Mouse (Mus musculus): ENCODE measurements around the gene Ltbp1. TPM values are rescaled to one million over a fixed set of nuclear protein-coding genes. Genes with fewer than 3 reads are reported as not detected.
A peak's percentile ranks its signal among the peaks of the same experiment; 100 is the strongest.

The Ltbp1 gene
- total RNA-seq, 2 experiments from 2014 or later, result 5.0 to 5.1 TPM

DNA sequence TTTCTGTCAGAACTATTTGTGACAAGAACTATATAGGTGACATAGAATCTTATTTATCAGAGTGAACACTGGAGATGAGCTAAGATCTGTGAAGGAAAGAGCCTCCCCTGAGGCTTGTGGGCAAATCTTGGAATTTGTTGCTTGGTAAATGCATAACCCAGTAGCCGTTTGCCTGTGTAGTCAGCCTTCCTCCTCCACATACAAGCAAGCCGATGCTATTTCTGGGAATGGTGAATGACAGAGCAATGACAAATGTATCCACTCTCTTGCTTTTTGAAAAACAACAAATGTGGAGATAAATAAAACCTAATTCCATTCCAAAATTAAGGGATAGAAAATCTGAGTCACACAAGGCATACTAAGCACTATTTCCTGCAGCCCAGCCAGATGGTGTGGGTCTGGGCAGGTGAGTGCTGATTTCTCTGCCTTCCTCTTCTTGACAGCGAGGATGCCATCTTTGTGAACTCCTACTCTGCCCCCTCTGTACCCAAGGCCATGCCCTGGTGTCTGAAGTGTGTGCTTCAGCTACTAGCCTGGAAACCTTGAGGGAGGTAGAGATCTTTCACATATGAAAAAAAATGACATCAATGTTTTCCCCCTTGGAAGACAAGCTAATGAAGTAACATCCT, 163.3 kb downstream of the Ltbp1 start:
- peak in 1 of 2 experiments; percentile 33 for DNase-seq (ENCODE audit: low spot score in 2 of 2)

DNA sequence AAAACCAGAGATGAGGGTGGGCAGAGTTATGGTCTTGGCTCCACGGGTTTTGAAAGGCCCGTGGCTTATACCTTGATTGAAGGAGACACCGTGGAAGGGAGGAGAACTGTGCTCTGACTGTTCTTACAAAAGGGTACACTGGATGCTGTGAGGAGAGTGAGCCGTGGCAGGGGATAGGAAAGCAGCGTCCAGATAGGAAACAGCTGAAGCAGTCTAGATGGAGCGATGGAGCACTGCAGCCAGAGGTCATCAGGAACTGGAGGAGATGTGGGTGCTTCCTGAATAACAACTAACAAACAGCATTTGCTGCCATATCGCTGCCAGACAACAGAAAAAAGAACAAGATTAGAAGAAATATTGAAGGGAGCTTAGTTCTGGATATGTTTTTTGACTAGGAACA, 166.3 kb downstream of the Ltbp1 start:
- DNase-seq (ENCODE audit: low spot score in 2 of 2), result no peak

DNA sequence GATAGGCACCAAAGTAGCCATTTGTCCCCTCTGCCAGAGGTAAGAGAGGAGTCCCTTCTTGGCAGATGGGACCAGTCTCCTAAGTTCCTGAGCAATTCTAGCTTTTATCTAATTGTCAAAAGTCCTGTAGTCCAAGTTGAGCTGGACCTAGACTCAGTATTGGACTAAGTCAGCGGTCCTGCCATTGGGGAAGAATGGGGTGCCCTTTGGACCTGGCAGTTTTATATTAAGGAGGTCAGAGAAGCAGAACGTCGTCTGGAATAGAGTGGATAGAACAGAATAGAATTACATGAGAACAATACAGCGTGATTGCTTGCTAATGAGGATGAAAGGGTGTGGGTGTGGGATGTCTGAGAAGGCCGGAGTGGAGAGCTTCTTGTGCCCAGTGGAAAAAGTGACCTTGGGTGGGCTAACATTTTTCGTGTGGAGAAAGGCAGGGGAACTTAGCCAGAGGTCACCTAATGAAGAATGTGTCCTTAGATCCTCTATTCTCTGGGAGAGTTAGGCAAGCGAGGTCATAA, 167.4 kb downstream of the Ltbp1 start:
- no peak for DNase-seq (ENCODE audit: low spot score in 2 of 2)

DNA sequence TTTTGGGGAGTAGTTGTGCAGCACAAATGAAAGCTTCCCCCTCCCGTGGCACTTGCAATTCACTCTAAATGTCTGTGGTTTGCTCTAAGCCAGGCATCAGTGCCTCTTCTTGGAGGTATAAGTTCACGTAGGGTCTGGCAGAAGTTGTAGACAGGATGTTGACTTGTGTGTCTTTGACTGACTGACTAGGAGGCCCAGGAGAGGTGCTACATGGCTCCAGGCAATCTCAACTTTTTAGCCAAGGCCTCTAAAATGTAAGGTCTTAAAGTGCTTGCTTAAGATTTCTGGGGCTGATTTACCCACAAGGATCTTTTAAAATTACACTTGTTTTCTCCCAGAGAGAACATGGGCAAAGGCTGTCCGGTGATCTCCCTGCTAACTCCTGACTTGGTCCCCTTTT, 169.1 kb downstream of the Ltbp1 start:
- DNase-seq (ENCODE audit: low spot score in 2 of 2), result no peak

DNA sequence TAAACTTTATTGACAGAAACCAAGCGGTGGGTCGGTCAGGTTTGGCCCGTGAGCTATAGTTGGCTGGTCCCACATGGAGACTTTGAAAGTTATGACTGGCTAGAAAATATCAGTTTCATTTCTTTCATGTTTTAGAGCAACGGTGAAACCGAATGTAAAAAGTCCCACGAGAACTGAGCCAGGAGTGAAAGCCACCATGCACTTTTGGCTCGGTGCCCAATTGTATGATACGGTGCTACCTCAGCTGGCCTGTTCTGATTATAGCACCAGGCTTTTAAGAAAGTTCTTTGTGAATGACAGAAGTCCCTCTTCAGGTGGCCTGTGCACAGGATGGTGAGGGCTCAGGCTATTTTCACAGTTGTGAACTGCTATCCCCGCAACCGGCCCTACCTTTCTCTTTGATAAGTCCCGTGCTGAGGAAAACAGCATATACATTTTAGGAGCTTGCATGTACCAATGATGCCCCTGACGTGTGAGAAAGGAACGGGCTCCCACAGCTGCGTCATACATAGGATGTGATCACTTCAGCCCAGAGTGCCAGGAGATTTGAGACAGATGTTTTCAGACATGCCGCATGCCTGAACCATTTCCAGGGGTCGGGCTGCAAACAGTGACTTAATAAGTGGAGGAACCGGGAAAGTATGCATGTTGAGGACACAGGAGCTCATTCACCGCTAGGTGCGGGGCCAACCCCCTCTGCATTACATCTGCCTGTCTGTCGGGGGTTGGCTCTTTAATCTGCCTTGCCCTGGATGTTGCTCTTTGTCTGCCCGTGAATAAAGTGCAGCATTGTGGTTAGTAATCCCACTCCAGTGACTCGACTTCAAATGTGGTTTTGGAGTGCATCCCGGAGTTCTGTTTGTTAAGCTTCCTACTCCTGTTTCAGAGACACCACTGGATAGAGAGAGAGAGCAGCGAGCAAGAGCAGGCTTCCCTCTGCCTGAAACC, 172.8 kb downstream of the Ltbp1 start:
- peak in 1 of 2 experiments; percentile 20 for DNase-seq (ENCODE audit: low spot score in 2 of 2)

DNA sequence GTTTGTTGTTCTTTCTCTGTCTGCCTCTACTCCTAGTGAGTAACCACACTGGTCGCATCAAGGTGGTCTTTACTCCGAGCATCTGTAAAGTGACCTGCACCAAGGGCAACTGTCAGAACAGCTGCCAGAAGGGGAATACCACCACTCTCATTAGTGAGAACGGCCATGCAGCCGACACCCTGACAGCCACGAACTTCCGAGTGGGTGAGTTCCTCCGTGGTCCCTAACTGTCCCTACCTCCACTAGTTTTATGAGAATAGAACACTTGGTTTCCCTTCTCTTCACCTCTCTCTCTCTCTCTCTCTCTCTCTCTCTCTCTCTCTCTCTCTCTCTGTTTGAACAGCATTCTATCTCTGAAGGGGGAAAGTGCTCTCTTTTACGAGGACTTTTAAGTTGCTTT, 173.6 kb downstream of the Ltbp1 start:
- DNase-seq (ENCODE audit: low spot score in 2 of 2), result no peak

DNA sequence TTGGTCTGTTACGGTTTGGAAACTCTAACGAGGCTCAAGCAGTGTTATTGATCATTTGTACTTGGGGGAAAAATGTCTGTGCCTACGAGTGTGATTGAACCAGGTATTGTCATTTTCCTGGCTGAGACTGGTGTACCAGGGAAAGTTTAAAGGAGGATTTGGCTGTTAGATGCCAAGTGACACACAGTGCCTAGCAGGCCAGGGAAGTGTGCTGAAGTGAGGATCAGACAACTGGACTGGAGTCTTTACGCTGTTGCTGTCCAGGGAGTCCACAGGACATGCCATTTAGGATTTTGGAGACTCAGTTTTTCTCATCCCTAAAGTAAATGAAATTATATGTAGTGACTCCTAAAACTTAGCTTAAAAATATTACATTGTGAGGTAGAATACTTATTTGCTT, 174.9 kb downstream of the Ltbp1 start:
- no peak for DNase-seq (ENCODE audit: low spot score in 2 of 2)

DNA sequence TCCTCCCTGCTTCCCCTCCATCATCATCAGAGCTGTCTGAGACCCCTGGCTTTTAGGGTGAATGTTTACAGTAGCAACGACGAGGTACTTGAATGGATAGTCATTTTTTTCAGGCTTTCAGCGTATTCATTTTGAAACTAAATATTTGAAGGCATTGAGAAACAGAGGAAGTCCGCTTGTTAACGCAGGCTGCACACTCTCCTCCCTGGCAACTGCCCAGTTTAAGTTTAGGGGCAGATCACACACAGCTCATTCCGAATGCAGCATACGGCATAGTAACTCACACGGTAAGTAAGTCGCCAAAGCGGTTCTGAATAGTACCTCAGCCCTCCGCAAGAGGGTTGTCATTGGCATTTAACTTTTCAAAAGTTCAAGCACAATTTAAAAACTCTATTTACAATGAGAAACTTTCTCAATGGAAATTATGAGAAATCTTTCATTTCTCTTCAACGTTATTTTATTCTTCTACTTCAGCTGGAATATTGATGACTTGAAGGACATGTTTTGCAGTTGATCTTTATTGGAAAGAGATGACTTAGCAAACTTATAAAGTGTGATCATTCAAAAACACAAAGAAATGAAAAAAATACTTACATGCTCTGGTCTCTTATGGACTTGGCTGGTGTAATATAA, 175.7 kb downstream of the Ltbp1 start:
- DNase-seq (ENCODE audit: low spot score in 2 of 2), result no peak

DNA sequence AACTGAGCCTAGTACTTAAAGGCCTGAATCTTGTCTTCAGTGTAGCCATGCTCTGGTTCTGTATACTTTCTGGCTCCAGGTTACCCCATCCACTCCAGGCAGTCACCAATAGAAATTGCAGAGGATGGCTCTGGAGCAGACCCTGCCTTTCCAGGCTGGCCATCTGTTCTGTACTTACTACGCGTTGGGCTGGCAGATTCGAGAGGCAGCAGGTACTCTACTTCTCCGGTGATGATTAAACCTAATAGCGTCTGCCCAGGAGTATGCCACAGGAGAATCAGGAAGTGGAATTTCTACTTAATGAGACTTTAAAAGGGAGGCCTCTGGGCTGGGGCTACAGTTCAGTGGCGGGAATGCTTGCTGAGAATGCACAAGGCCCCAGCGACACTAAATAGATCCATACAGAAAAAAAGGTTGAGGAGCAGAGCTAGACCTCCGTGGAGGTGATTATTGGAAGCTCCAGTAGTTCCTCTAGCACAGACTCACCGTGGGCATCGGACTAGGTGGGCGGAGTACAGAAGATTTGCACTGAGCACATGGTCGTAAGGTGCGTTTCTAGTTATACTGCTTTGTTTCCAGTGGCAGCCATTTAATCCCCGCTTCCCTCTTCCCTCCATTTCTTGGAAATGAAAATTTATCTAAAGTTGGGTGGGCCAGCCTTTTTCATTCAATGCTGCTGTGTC, 177.1 kb downstream of the Ltbp1 start:
- no peak for DNase-seq (ENCODE audit: low spot score in 2 of 2)

DNA sequence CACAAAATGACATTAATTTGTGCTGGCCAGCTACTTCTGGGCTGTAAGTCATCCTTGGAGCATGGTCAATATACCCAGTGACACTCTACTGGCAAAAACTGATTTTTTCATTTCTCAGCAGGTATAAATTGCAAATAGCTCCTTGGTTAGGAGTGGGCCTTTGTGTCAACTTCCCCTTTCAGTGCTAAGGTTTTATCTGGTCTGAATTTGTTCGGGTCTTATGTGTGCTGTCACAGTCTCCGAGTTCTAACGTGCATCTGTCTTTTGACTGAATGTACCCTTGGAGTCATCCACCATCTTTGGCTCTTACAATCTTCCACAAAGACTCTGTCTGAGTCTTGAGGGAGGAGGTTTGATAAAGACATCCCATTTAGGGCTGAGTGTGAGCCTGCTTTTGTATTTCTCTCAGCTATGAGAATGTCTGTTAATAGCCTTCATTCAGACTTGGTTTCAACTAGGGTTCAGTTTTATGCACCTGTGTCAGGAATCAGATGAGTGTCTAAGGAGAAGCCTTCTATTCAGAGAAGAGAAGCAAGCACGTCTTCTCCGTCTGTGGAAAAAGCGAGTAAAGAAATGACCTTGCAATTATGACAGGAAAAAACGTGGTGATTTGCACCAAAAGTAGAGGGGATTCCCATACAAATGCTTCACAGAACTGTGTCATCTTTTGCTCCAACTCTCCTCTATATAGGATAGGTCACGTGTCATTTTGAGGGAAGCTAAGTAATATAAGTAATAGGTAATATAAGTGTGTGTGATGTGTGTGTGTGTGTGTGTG, 181.6 kb downstream of the Ltbp1 start:
- no peak for DNase-seq (ENCODE audit: low spot score in 2 of 2)

DNA sequence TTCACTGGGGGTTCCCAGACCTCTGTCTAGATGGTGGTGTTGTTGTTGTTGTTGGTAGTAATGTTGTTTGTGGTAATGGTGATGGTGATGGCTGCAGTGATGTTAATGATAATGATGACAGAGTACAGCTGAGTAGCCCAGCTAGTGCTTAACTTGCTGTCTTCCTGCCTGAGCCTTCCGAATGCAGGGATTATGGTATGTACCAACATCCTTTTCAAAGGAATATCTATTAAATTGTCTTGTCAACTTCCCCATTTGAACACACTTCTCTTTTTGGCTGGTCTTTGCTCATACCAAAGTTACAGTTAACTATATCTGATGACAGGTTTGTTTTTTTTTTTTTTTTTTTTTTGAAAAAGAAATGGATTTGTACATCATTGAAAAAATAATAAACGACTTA, 191.6 kb downstream of the Ltbp1 start:
- DNase-seq (ENCODE audit: low spot score in 2 of 2), result no peak

DNA sequence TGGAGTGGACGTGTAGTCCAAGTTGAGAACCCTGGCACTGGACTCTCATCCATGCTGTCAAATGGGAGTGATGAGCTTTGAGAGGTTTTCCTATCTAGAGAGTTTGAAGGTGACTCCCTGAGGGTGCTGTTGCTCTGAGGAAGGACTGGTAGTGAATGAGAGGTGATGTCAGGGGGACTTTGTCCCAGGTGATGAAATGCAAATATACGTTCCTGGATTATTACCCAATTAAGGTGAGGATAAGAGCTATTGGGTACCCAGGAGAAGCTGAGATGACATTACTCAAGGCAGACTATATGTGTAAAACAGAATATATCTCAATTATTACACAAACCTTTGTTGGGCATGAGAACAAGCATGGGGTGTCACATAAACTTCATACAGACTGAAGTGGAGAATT, 193.4 kb downstream of the Ltbp1 start:
- DNase-seq (ENCODE audit: low spot score in 2 of 2), result no peak

DNA sequence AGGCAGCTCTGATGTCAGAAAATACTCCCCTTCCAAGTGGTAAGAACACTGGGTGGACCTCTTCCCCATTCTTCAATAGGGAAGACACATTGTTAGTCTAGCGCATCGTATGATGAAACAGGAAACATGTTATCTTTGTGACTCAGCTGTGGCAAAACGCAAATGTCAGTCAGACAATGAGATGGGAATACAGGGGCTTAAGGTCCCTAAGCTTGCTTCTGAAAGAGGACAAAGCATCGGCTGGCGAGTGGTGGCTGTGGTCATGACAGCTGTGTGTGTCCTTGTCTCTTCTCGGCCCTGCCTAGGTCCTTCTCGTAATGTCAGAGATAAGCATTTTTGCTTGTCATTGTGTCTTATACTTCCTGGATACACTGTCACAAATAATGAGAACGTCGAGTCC, 194.3 kb downstream of the Ltbp1 start:
- DNase-seq (ENCODE audit: low spot score in 2 of 2), result no peak

DNA sequence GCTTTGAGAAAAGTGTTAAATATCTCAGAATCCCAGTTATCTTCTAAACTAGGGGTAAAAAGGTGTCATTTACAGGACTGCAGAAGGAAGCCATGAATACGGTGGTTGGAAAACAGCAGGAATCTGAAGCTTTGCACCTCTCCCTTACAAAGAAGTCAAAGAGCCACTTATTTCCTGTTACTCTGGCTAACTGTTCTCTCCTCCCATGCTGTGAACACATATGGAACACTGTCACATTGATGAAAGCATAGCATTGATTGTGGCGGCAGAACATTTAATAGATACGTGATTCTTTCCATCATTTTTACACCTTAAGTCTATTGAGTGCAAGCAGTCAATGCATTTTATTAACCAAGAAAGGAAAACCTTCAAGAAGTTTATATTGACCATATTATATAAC, 196.9 kb downstream of the Ltbp1 start:
- no peak for DNase-seq (ENCODE audit: low spot score in 2 of 2)

DNA sequence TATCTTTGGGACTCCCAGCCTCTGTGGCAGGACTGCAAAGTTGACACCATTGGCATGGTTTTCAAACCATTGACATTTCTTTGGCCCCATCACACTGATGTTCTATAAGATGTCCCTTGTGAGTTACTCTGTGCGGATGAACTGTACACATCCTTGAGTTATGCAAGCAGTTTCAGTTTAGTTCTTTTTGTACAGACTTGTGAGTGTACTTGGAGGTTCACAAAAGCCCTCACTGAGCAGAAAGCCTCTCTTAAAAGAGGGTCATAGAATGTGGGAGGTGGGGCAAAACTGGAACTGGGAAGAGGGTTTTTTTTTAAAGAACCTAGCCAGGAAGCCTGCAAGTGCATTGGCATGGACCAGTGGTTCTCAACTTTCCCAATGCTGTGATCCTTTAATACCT, 198.7 kb downstream of the Ltbp1 start:
- DNase-seq (ENCODE audit: low spot score in 2 of 2), result no peak

DNA sequence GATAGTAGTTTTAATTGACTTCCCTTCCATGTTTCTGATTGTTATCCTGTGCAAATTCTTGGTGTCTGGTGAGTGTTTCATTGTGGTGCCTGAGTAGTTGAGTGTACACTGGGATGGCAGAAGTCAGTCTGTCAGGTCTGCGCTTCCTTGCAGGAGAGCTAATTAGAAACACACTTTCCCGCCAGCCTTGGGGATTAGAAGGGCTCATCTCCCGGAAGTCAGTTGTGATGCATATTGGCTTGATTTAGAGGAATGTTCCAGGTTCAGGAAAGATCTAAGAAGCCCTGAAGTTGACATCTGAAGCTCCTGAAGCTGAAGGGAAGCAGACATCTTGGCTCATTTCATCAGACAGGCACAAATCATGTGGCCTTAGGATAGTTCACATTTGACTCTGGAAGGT, 200.9 kb downstream of the Ltbp1 start:
- no peak for DNase-seq (ENCODE audit: low spot score in 2 of 2)

DNA sequence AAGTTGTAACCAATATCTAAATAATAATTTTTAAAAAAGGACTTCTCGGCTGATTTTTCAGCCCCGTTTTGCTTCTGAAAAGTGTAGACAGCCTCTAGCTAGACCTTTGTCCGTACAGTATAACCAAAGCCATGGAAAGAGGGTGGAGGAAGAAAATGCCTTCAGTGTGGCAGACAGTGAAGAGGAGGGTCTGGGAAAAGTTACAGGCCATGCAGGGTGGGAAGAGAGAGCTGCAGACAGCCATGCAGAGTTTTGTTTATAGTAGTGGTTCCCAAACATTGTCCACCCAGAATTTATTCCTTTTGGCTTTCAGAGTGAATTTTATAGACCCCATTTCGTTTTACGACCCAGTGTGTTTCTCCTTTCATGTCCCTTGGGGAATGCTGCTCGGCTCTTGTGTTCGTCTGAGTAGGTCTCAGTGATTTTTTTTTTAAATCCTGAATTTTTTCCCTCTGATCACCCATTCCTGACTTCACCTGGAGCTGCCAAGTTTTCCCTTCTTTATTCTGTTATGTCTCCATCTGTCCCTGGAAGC, 202.9 kb downstream of the Ltbp1 start:
- DNase-seq (ENCODE audit: low spot score in 2 of 2), result no peak

DNA sequence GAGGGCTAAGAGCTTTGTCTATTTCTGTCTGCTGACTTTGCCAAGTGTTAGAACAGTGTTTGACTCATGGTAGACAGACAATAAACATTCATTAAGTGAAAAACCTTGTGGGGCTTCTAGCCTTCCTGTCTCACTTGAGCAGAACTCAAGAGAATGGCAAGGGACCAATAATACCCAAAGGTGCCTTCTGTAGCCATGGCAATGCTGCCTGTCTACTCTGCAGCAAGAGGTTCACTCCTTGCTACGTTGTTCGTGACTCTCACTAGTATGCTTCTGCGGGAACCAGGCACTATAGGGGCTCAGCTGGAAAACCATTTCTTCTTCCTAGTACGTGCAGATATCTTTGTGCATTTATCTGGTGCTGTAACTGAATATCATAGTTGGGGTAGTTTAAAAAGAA, 205.2 kb downstream of the Ltbp1 start:
- DNase-seq (ENCODE audit: low spot score in 2 of 2), result no peak

DNA sequence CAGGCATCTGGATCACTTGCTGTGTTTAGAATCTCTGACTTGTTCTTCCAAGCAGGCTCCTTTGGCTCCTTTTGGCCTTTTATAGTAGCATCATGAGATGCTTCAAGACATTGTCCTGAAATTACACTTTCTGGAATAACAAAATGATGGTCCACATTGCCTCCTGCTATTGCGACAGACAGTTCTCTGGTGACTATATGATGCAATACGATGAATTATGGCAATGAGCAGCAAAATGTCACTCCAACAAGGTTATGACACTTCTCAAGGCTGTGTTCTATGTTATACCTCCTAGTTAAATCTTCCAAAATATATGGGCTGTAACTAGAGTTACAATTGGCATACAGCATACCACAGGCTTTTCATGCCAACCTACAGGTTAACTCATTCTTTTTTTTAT, 211.0 kb downstream of the Ltbp1 start:
- DNase-seq (ENCODE audit: low spot score in 2 of 2), result no peak

DNA sequence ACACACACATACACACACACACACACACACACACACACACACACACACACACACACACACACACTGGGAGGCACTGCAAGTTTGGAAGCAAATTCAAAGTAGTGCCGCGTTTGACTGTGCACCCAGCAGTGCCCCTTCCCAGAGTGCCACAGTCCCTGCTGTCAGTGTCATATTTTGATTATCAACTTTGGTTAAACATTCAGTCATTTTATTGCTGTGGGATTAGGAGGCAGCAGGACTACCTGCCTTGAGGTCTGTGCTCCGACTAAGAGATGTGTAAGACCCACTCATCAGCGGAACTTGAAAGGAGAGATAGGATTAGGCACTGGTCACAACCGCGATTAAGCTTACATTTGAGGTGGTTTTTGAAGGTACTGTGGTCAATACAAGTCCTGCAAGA, 213.3 kb downstream of the Ltbp1 start:
- no peak for DNase-seq (ENCODE audit: low spot score in 2 of 2)

Measured in layer of hippocampus, adult 18-20 months (tissue).